Mouse (Mus musculus) limb, embryonic 13.5 days (tissue): Measurements from ENCODE around the gene Klk5. TPM values are rescaled to one million over a fixed set of nuclear protein-coding genes. Genes with fewer than 3 reads are reported as not detected.

Experiments used
- ATAC-seq: fragments of 200-750 bp; cut with Nextera tagmentation; 2 replicates; pipeline ENCODE4 v1.8.0; 2017; ENCODE audit warnings: low read depth, moderate number of reproducible peaks, moderate TSS enrichment; ENCODE audit not compliant: low FRiP score
- H3K27ac ChIP-seq: fragments of 300-500 bp; sonication (generic); 2 replicates; pipeline ENCODE4 v1.5.1; 2015; ENCODE audit warnings: inconsistent platforms, mild to moderate bottlenecking, moderate library complexity
- H3K27me3 ChIP-seq: fragments of 300-500 bp; sonication (generic); 2 replicates; pipeline ENCODE4 v1.6.1; 2015; ENCODE audit warnings: mild to moderate bottlenecking, inconsistent platforms
- H3K36me3 ChIP-seq: fragments of 300-500 bp; sonication (generic); 2 replicates; pipeline ENCODE4 v1.6.1; 2015; ENCODE audit warnings: inconsistent platforms, mild to moderate bottlenecking, moderate library complexity
- H3K4me1 ChIP-seq: fragments of 300-500 bp; sonication (generic); 2 replicates; pipeline ENCODE4 v1.6.1; 2015; ENCODE audit warnings: inconsistent platforms
- H3K4me2 ChIP-seq: fragments of 300-500 bp; sonication (generic); replicated peaks from 2 replicates; pipeline ENCODE4 v1.6.1; 2015; ENCODE audit warnings: inconsistent platforms, mild to moderate bottlenecking, moderate library complexity
- H3K4me3 ChIP-seq: fragments of 300-500 bp; sonication (generic); 2 replicates; pipeline ENCODE4 v1.5.1; 2015; ENCODE audit warnings: moderate library complexity, mild to moderate bottlenecking, inconsistent platforms
- H3K9ac ChIP-seq: fragments of 300-500 bp; sonication (generic); 2 replicates; pipeline ENCODE4 v1.6.1; 2015; ENCODE audit warnings: mild to moderate bottlenecking, inconsistent platforms
- H3K9me3 ChIP-seq: fragments of 300-500 bp; sonication (generic); 2 replicates; pipeline ENCODE4 v1.6.1; 2016; ENCODE audit warnings: inconsistent platforms
- WGBS: fragments of 180-500 bp; shearing (Covaris S2); methylation state at CpG from one replicate; pipeline ENCODE4 v1.1.7; 2015; 5-methylcytosine and 5-hydroxymethylcytosine counted together
- polyA plus RNA-seq: library from polyadenylated mRNA; unstranded; fragments of >200 nt; fragmentation: Nextera tagmentation; extraction: Ambion mirVana; gene quantifications from 2 replicates; pipeline ENCODE4 v1.2.1, GENCODE M21; 2015

Klk5 gene
- polyA plus RNA-seq, result 0.26 and 0.27 TPM in 2 replicates

GRCm38 (mm10) chr7:43841701-43842100 is at the start of gene Klk5:
Gene Klk5 (plus strand): TSS chr7:43841971.
- no peak within 1 kb of the TSS for H3K27ac ChIP-seq
- ATAC-seq, result no peak
- no peak within 1 kb of the TSS for H3K4me3 ChIP-seq
- H3K4me1 ChIP-seq, result no peaks in the 10 kb centered on the region
- H3K9ac ChIP-seq, result no peak within 1 kb of the TSS
- no peaks in the 10 kb centered on the region for H3K9me3 ChIP-seq
- 42% methylated on average over 3 of the region's 3 CpGs for WGBS
- no peaks in the 10 kb centered on the region for H3K27me3 ChIP-seq
- no peaks in the 10 kb centered on the region for H3K36me3 ChIP-seq
- H3K4me2 ChIP-seq, result no peak within 1 kb of the TSS

- peak overlapping the region; percentile 53 for H3K4me3 ChIP-seq
- peak overlapping the region; percentile 64 for H3K9ac ChIP-seq
- H3K4me2 ChIP-seq, result peak overlapping the region; percentile 78
- H3K36me3 ChIP-seq, result no peaks in the 10 kb centered on the region
- H3K27me3 ChIP-seq, result peaks cover 56% of the 10 kb centered on the region
- no peaks in the 10 kb centered on the region for H3K9me3 ChIP-seq
- no peak overlapping the region for H3K27ac ChIP-seq
- ATAC-seq, result no peak
- H3K4me1 ChIP-seq, result peaks cover 19% of the 10 kb centered on the region
- 5% methylated on average over 8 of the region's 8 CpGs for WGBS
Observed at GRCm38 (mm10) chr7:43796355-43796754, 45.4 kb upstream of the Klk5 start.

- no peaks in the 10 kb centered on the region for H3K9me3 ChIP-seq
- under 1% methylated on average over 28 of the region's 28 CpGs for WGBS
- ATAC-seq, result peak; percentile 51; the same call in 1 of the 2 replicates
- no peaks in the 10 kb centered on the region for H3K36me3 ChIP-seq
- H3K4me2 ChIP-seq, result peak within 1 kb of the TSS; percentile 78
- H3K4me3 ChIP-seq, result peak within 1 kb of the TSS; percentile 53
- peaks cover 19% of the 10 kb centered on the region for H3K4me1 ChIP-seq
- H3K27me3 ChIP-seq, result peaks cover 54% of the 10 kb centered on the region
- no peak within 1 kb of the TSS for H3K27ac ChIP-seq
- H3K9ac ChIP-seq, result peak within 1 kb of the TSS; percentile 64
Observed at GRCm38 (mm10) chr7:43797333-43797769, 44.4 kb upstream of the Klk5 start, which contains the start of gene Klk8. Gene Klk8 (plus strand): TSS chr7:43797577.

- peak overlapping the region; percentile 53 for H3K4me3 ChIP-seq
- WGBS, result 38% methylated on average over 13 of the region's 13 CpGs
- ATAC-seq, result peak; percentile 60; the same call in 1 of the 2 replicates
- no peaks in the 10 kb centered on the region for H3K9me3 ChIP-seq
- peaks cover 19% of the 10 kb centered on the region for H3K4me1 ChIP-seq
- peaks cover 54% of the 10 kb centered on the region for H3K27me3 ChIP-seq
- no peaks in the 10 kb centered on the region for H3K36me3 ChIP-seq
- peak overlapping the region; percentile 78 for H3K4me2 ChIP-seq
- H3K27ac ChIP-seq, result no peak overlapping the region
- peak overlapping the region; percentile 64; the same call in 1 of the 2 replicates for H3K9ac ChIP-seq
Observed at GRCm38 (mm10) chr7:43797844-43798462, 43.8 kb upstream of the Klk5 start.

GRCm38 (mm10) chr7:43799876-43800275 is 41.9 kb upstream of the Klk5 start:
- Histone ChIP-seq H3K9me3 (no peaks in the 10 kb centered on the region), H3K9ac (no peak overlapping the region), H3K27ac (no peak overlapping the region), H3K27me3 (peaks cover 41% of the 10 kb centered on the region), H3K4me3 (no peak overlapping the region), H3K4me2 (no peak overlapping the region), H3K36me3 (no peaks in the 10 kb centered on the region), H3K4me1 (peaks cover 19% of the 10 kb centered on the region)
- no peak for ATAC-seq
- WGBS, result 62% methylated on average over 7 of the region's 7 CpGs

GRCm38 (mm10) chr7:43810994-43811393 is 30.8 kb upstream of the Klk5 start, which contains the start of gene Klk7:
Gene Klk7 (plus strand): TSS chr7:43811294.
- 32% methylated on average over 5 of the region's 5 CpGs for WGBS
- H3K36me3 ChIP-seq, result no peaks in the 10 kb centered on the region
- 0 out of 2 replicates have a peak, but pooled peaks cover 7% of the 10 kb centered on the region for H3K27me3 ChIP-seq

GRCm38 (mm10) chr7:43815211-43815610 is 26.6 kb upstream of the Klk5 start:
- Histone ChIP-seq H3K4me3 (no peak overlapping the region), H3K4me1 (no peaks in the 10 kb centered on the region), H3K9ac (no peak overlapping the region), H3K36me3 (no peaks in the 10 kb centered on the region), H3K4me2 (no peak overlapping the region), H3K9me3 (no peaks in the 10 kb centered on the region), H3K27ac (no peak overlapping the region), H3K27me3 (0 out of 2 replicates have a peak, but pooled peaks cover 7% of the 10 kb centered on the region)
- ATAC-seq, result no peak
- 82% methylated on average over 7 of the region's 7 CpGs for WGBS

More at GRCm38 (mm10) chr7:43810994-43811393, 30.8 kb upstream of the Klk5 start, which contains the start of gene Klk7:
- Histone ChIP-seq H3K9me3 (no peaks in the 10 kb centered on the region), H3K9ac (no peak within 1 kb of the TSS), H3K4me2 (no peak within 1 kb of the TSS), H3K27ac (no peak within 1 kb of the TSS), H3K4me1 (no peaks in the 10 kb centered on the region), H3K4me3 (no peak within 1 kb of the TSS)
- no peak for ATAC-seq

- no peaks in the 10 kb centered on the region for H3K9me3 ChIP-seq
- no peaks in the 10 kb centered on the region for H3K4me1 ChIP-seq
- H3K36me3 ChIP-seq, result no peaks in the 10 kb centered on the region
- H3K4me3 ChIP-seq, result no peak overlapping the region
- ATAC-seq, result no peak
- no peak overlapping the region for H3K27ac ChIP-seq
- no peak overlapping the region for H3K9ac ChIP-seq
- H3K27me3 ChIP-seq, result 0 out of 2 replicates have a peak, but pooled peaks cover 3% of the 10 kb centered on the region
- H3K4me2 ChIP-seq, result no peak overlapping the region
Observed at GRCm38 (mm10) chr7:43816746-43817145, 25.0 kb upstream of the Klk5 start.

- Histone ChIP-seq H3K4me2 (no peak overlapping the region), H3K27ac (no peak overlapping the region), H3K36me3 (no peaks in the 10 kb centered on the region), H3K27me3 (no peaks in the 10 kb centered on the region), H3K4me1 (no peaks in the 10 kb centered on the region), H3K9ac (no peak overlapping the region), H3K9me3 (no peaks in the 10 kb centered on the region), H3K4me3 (no peak overlapping the region)
- no peak for ATAC-seq
- 89% methylated on average over 7 of the region's 7 CpGs for WGBS
Observed at GRCm38 (mm10) chr7:43821581-43821980, 20.2 kb upstream of the Klk5 start.

- H3K4me1 ChIP-seq, result no peaks in the 10 kb centered on the region
- no peaks in the 10 kb centered on the region for H3K9me3 ChIP-seq
- H3K9ac ChIP-seq, result no peak within 1 kb of the TSS
- no peaks in the 10 kb centered on the region for H3K36me3 ChIP-seq
- no peak within 1 kb of the TSS for H3K4me3 ChIP-seq
- WGBS, result 89% methylated on average over 10 of the region's 10 CpGs
- H3K27me3 ChIP-seq, result no peaks in the 10 kb centered on the region
- no peak for ATAC-seq
- no peak within 1 kb of the TSS for H3K27ac ChIP-seq
- no peak within 1 kb of the TSS for H3K4me2 ChIP-seq
Observed at GRCm38 (mm10) chr7:43824199-43824598, 17.6 kb upstream of the Klk5 start, which contains the start of gene Klk6. Gene Klk6 (plus strand): TSS chr7:43824499.

- Histone ChIP-seq H3K27me3 (no peaks in the 10 kb centered on the region), H3K9ac (no peak overlapping the region), H3K9me3 (0 out of 2 replicates have a peak, but pooled peaks cover 4% of the 10 kb centered on the region), H3K4me2 (no peak overlapping the region), H3K4me1 (no peaks in the 10 kb centered on the region), H3K27ac (no peak overlapping the region), H3K36me3 (no peaks in the 10 kb centered on the region), H3K4me3 (no peak overlapping the region)
- WGBS, result 76% methylated on average over 5 of the region's 5 CpGs
- ATAC-seq, result no peak
Observed at GRCm38 (mm10) chr7:43826056-43826455, 15.7 kb upstream of the Klk5 start.

- Histone ChIP-seq H3K4me3 (no peak overlapping the region), H3K27me3 (no peaks in the 10 kb centered on the region), H3K9me3 (0 out of 2 replicates have a peak, but pooled peaks cover 4% of the 10 kb centered on the region), H3K9ac (no peak overlapping the region), H3K4me1 (no peaks in the 10 kb centered on the region), H3K36me3 (no peaks in the 10 kb centered on the region), H3K4me2 (no peak overlapping the region), H3K27ac (no peak overlapping the region)
- no peak for ATAC-seq
- 78% methylated on average over 4 of the region's 4 CpGs for WGBS
Observed at GRCm38 (mm10) chr7:43827706-43828105, 14.1 kb upstream of the Klk5 start.
